Comparison of ENCODE assay signal across 7 mouse cellular contexts in the genomic region with DNA sequence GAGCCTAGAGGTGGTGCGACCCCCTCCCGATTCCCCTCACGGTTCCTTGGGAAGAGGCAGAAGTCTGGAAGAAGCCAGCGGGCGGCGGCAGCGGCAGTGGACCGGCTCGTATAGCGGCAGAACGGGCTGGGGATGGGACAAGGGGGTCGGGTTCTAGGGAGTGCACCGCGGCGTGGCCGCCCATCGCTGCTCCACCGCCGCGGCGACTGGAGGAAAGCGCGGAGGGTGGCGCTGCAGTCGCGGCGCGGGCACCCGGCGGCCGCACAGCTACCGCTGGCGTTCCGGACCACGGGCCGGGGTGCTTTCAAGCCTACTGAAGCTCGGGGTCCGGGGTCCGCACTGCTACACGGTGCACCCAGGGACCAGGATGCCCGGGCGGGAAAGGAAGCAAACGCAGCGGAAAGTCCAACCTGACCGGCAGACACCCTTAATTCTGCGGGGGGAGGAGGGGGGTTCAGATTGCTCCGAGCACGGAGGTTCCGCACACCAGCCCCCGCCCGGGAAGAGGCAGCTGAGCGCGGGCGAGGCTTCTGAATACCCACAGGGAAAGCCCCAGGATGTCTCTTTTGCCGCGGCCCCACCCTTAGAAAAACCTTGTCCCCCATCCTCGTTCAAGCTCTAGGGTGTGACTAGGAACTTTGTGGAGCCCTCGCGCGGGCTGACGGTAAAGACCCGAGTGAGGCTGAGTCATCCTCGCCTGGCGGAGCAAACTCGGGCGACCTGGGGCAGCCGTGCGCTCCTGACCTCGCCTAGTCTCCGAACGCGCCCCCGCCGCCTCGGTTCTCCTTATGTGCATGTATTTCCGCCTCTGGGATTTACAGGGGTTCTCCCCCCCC. TPM values are rescaled to one million over a fixed set of nuclear protein-coding genes. Genes with fewer than 3 reads are reported as not detected.
DNase-seq lines count a peak whose midpoint lies in the region; ATAC-seq and TF ChIP-seq lines count a peak whose summit lies in the region.

No protein-coding gene starts in this region.

- ATAC-seq in heart, embryonic 12.5 days (ENCODE audit: insufficient number of reproducible peaks, low FRiP score): peak; percentile 77
- peak; percentile 74 for ATAC-seq in midbrain, embryonic 15.5 days (replicated peaks)

- TF ChIP-seq CTCF in cortical plate, adult 2 months (IDR thresholded peaks at IDR 0.05; ENCODE audit: extremely low read depth, insufficient read depth, low read length): no peak

- no peaks in the 10 kb centered on the region for H3K9me3 ChIP-seq in heart, embryonic 12.5 days (replicated peaks)
- H3K9me3 ChIP-seq in midbrain, embryonic 15.5 days: no peaks in the 10 kb centered on the region

- peak overlapping the region; percentile 100 for H3K4me2 ChIP-seq in heart, embryonic 12.5 days
- H3K4me2 ChIP-seq in midbrain, embryonic 15.5 days: peak overlapping the region; percentile 100

- H3K27ac ChIP-seq in cortical plate, adult 2 months (ENCODE audit: insufficient read depth, low read length): peak overlapping the region; percentile 91
- no peak overlapping the region for H3K27ac ChIP-seq in heart, embryonic 12.5 days (ENCODE audit: poor library complexity, severe bottlenecking)
- peak overlapping the region; percentile 78 for H3K27ac ChIP-seq in midbrain, embryonic 15.5 days

- peak; percentile 5 to 12 for DNase-seq in urinary bladder, adult 18-20 months (ENCODE audit: low spot score in 2 of 2)
- DNase-seq in urinary bladder, postnatal 4 days (ENCODE audit: low spot score in 2 of 2): no peak
- peak; percentile 50 to 56 for DNase-seq in layer of hippocampus, postnatal 36 days
- peak; percentile 35 for DNase-seq in yolk sac, embryonic 10.5 days (ENCODE audit: low spot score)

- WGBS in heart, embryonic 12.5 days: under 1% methylated on average over 76 of the region's 76 CpGs
- under 1% methylated on average over 76 of the region's 76 CpGs for WGBS in midbrain, embryonic 15.5 days

- peaks cover 78% of the 10 kb centered on the region for H3K27me3 ChIP-seq in heart, embryonic 12.5 days (replicated peaks)
- peaks cover 15% of the 10 kb centered on the region for H3K27me3 ChIP-seq in midbrain, embryonic 15.5 days (replicated peaks)

- H3K4me1 ChIP-seq in cortical plate, adult 2 months (ENCODE audit: control insufficient read depth, insufficient read depth, low read length): peaks cover 2% of the 10 kb centered on the region; the same call in 1 of the 2 replicates
- H3K4me1 ChIP-seq in heart, embryonic 12.5 days (replicated peaks): peaks cover 23% of the 10 kb centered on the region
- H3K4me1 ChIP-seq in midbrain, embryonic 15.5 days: peaks cover 25% of the 10 kb centered on the region

- 0 out of 2 replicates have a peak, but pooled peaks have one; percentile 30 for TF ChIP-seq POLR2A in cortical plate, adult 2 months (IDR thresholded peaks at IDR 0.05; ENCODE audit: extremely low read depth, insufficient read depth, low read length)

- H3K36me3 ChIP-seq in heart, embryonic 12.5 days: no peaks in the 10 kb centered on the region
- H3K36me3 ChIP-seq in midbrain, embryonic 15.5 days (replicated peaks): no peaks in the 10 kb centered on the region

- H3K9ac ChIP-seq in heart, embryonic 12.5 days: peak overlapping the region; percentile 72
- peak overlapping the region; percentile 72 for H3K9ac ChIP-seq in midbrain, embryonic 15.5 days

- H3K4me3 ChIP-seq in cortical plate, adult 2 months (ENCODE audit: insufficient read depth, low read length): peak overlapping the region; percentile 88
- peak overlapping the region; percentile 69 for H3K4me3 ChIP-seq in heart, embryonic 12.5 days
- H3K4me3 ChIP-seq in midbrain, embryonic 15.5 days: peak overlapping the region; percentile 85

RNA-seq across cellular contexts. Expression of gene Cacna2d3, which starts 0.9 kb away (rescaled TPM):
- polyA plus RNA-seq in cortical plate, adult 2 months (2012; rRNA removed): 69.6 and 75.4 TPM in 2 replicates
- 0.85 and 1.3 TPM in 2 replicates for polyA plus RNA-seq in heart, embryonic 12.5 days (2016; fragmentation: Nextera tagmentation; extraction: Ambion mirVana)
- total RNA-seq in layer of hippocampus, postnatal 36 days (2021): 100 to 1,000 TPM; 103 to 108 TPM
- 41.1 and 41.9 TPM in 2 replicates for polyA plus RNA-seq in midbrain, embryonic 15.5 days (2015; fragmentation: Nextera tagmentation; extraction: Ambion mirVana)

Comparison
In these comparisons a context has a peak if more than half of its experiments do, and no peak if none do; other contexts are left out.
1. DNase-seq: peak in urinary bladder, adult 18-20 months (2 of 2), layer of hippocampus, postnatal 36 days (2 of 2) and yolk sac, embryonic 10.5 days (single experiment); none in urinary bladder, postnatal 4 days (0 of 2).
2. RNA of gene Cacna2d3, which starts 0.9 kb away (polyA plus RNA-seq): 69.6 to 75.4 TPM in cortical plate, adult 2 months and 41.1 to 41.9 TPM in midbrain, embryonic 15.5 days; 0.85 to 1.3 TPM in heart, embryonic 12.5 days; every median in the first group is over 10 times any median in the second.
3. Peak in every context shown above with its lines, with median percentiles within 50 percentile points of each other: H3K4me3 ChIP-seq.